In genomic region chr8:111888091-111888650, GRCm38 (mm10) we compare ENCODE assay signal across 16 mouse cellular contexts. TPM values are rescaled to one million over a fixed set of nuclear protein-coding genes. Genes with fewer than 3 reads are reported as not detected.
A peak's percentile ranks its signal among the peaks of the same experiment; 100 is the strongest.
DNase-seq lines count a peak whose midpoint lies in the region; ATAC-seq and TF ChIP-seq lines count a peak whose summit lies in the region.
"Had no signal": no experiment of that assay in that cellular context is flagged by ENCODE, and none has a peak within 500 bp of the region (broad histone marks: within the 10 kb centered on the region; RNA-seq: fewer than 3 reads in every experiment).

No protein-coding gene starts in this region.

- no peaks in the 10 kb centered on the region for H3K36me3 ChIP-seq in embryonic facial prominence, embryonic 13.5 days
- H3K36me3 ChIP-seq in embryonic facial prominence, embryonic 10.5 days (replicated peaks): no peaks in the 10 kb centered on the region
- H3K36me3 ChIP-seq in liver, embryonic 14.5 days (replicated peaks; ENCODE audit: control insufficient read depth, insufficient read depth, low read depth): no peaks in the 10 kb centered on the region
- no peaks in the 10 kb centered on the region for H3K36me3 ChIP-seq in liver, embryonic 12.5 days
- no peaks in the 10 kb centered on the region for H3K36me3 ChIP-seq in intestine, embryonic 15.5 days
- no peaks in the 10 kb centered on the region for H3K36me3 ChIP-seq in forebrain, postnatal 0 days (ENCODE audit: insufficient read depth)
- H3K36me3 ChIP-seq: forebrain, embryonic 15.5 days; G1E had no signal

- H3K9me3 ChIP-seq in embryonic facial prominence, embryonic 13.5 days: no peaks in the 10 kb centered on the region
- no peaks in the 10 kb centered on the region for H3K9me3 ChIP-seq in embryonic facial prominence, embryonic 10.5 days
- no peaks in the 10 kb centered on the region for H3K9me3 ChIP-seq in liver, embryonic 14.5 days (ENCODE audit: control insufficient read depth, low read length)
- no peaks in the 10 kb centered on the region for H3K9me3 ChIP-seq in liver, embryonic 12.5 days (replicated peaks)
- no peaks in the 10 kb centered on the region for H3K9me3 ChIP-seq in intestine, embryonic 15.5 days
- no peaks in the 10 kb centered on the region for H3K9me3 ChIP-seq in forebrain, postnatal 0 days (ENCODE audit: low read length)
- H3K9me3 ChIP-seq: forebrain, embryonic 15.5 days had no signal

- DNase-seq in embryonic facial prominence, embryonic 10.5 days (ENCODE audit: low spot score): no peak
- no peak for DNase-seq in liver, embryonic 14.5 days (ENCODE audit: low read depth in 3 of 3, low spot score in 3 of 3)
- peak; percentile 76 for DNase-seq in ES-CJ7 (ENCODE audit: low read depth, low spot score)
- DNase-seq in forebrain, postnatal 0 days: no peak
- DNase-seq: adrenal gland, adult 2 months; gastrocnemius, postnatal 25 days; lung, postnatal 14 days; thymus, postnatal 36 days had no signal

- peaks cover 25% of the 10 kb centered on the region for H3K4me1 ChIP-seq in embryonic facial prominence, embryonic 13.5 days
- H3K4me1 ChIP-seq in embryonic facial prominence, embryonic 10.5 days: peaks cover 20% of the 10 kb centered on the region
- H3K4me1 ChIP-seq in liver, embryonic 14.5 days (replicated peaks; ENCODE audit: control insufficient read depth in 2 of 2, insufficient read depth in 2 of 2, low read length in 1 of 2): peaks cover 7 to 16% of the 10 kb centered on the region in 2 experiments; a peak in 3 of 4 replicates
- H3K4me1 ChIP-seq in liver, embryonic 12.5 days: peaks cover 21% of the 10 kb centered on the region
- peaks cover 17% of the 10 kb centered on the region for H3K4me1 ChIP-seq in intestine, embryonic 15.5 days (replicated peaks)
- H3K4me1 ChIP-seq in forebrain, postnatal 0 days (ENCODE audit: insufficient read depth): no peaks in the 10 kb centered on the region

- H3K9ac ChIP-seq in embryonic facial prominence, embryonic 13.5 days: no peak overlapping the region
- H3K9ac ChIP-seq in liver, embryonic 14.5 days (replicated peaks): no peak overlapping the region
- H3K9ac ChIP-seq in liver, embryonic 12.5 days: no peak overlapping the region
- no peak overlapping the region for H3K9ac ChIP-seq in intestine, embryonic 15.5 days
- H3K9ac ChIP-seq in forebrain, postnatal 0 days: no peak overlapping the region
- H3K9ac ChIP-seq: forebrain, embryonic 15.5 days had no signal

- no peak for TF ChIP-seq CTCF in liver, embryonic 14.5 days (IDR thresholded peaks at IDR 0.05; ENCODE audit: low read depth)
- no peak for TF ChIP-seq CTCF in forebrain, postnatal 0 days (IDR thresholded peaks at IDR 0.05; ENCODE audit: low read depth)

- H3K4me2 ChIP-seq in embryonic facial prominence, embryonic 13.5 days: peak overlapping the region; percentile 18; the same call in 1 of the 2 replicates
- no peak overlapping the region; the same call in 1 of the 2 replicates for H3K4me2 ChIP-seq in liver, embryonic 14.5 days (ENCODE audit: low read depth)
- no peak overlapping the region for H3K4me2 ChIP-seq in liver, embryonic 12.5 days
- no peak overlapping the region; the same call in 1 of the 2 replicates for H3K4me2 ChIP-seq in intestine, embryonic 15.5 days (replicated peaks)
- H3K4me2 ChIP-seq in forebrain, postnatal 0 days (ENCODE audit: low read depth): no peak overlapping the region
- H3K4me2 ChIP-seq: forebrain, embryonic 15.5 days; heart, embryonic 11.5 days had no signal

- H3K27me3 ChIP-seq in embryonic facial prominence, embryonic 13.5 days: peaks cover 49% of the 10 kb centered on the region
- peaks cover 69% of the 10 kb centered on the region for H3K27me3 ChIP-seq in embryonic facial prominence, embryonic 10.5 days (replicated peaks; ENCODE audit: low read depth, poor library complexity, severe bottlenecking)
- peaks cover 24% of the 10 kb centered on the region for H3K27me3 ChIP-seq in liver, embryonic 14.5 days (ENCODE audit: control insufficient read depth, insufficient read depth, low read length)
- H3K27me3 ChIP-seq in liver, embryonic 12.5 days (replicated peaks): peaks cover 54% of the 10 kb centered on the region
- peaks cover 22% of the 10 kb centered on the region for H3K27me3 ChIP-seq in intestine, embryonic 15.5 days (replicated peaks)
- H3K27me3 ChIP-seq in forebrain, postnatal 0 days (ENCODE audit: insufficient read depth, low read length): peaks cover 13% of the 10 kb centered on the region

- ATAC-seq in embryonic facial prominence, embryonic 13.5 days (ENCODE audit: insufficient number of reproducible peaks, insufficient read depth, low FRiP score, low TSS enrichment, low read depth): no peak
- 0 out of 2 replicates have a peak, but pooled peaks have one; percentile 4 for ATAC-seq in liver, embryonic 14.5 days (ENCODE audit: insufficient read depth)
- no peak for ATAC-seq in liver, embryonic 12.5 days
- ATAC-seq in intestine, embryonic 15.5 days: peak; percentile 38
- no peak for ATAC-seq in forebrain, postnatal 0 days
- no peak for ATAC-seq in erythroblast, adult 5-6 weeks (replicated peaks; ENCODE audit: low FRiP score, poor library complexity, severe bottlenecking)
- ATAC-seq: forebrain, embryonic 15.5 days had no signal

- TF ChIP-seq EP300 in liver, embryonic 14.5 days (IDR thresholded peaks at IDR 0.05; ENCODE audit: low read depth): no peak

- 16% methylated on average over 7 of the region's 7 CpGs for WGBS in embryonic facial prominence, embryonic 13.5 days
- WGBS in embryonic facial prominence, embryonic 10.5 days: 62% methylated on average over 7 of the region's 7 CpGs
- 38% methylated on average over 7 of the region's 7 CpGs for WGBS in liver, embryonic 14.5 days (ENCODE audit: insufficient replicate concordance)
- WGBS in liver, embryonic 12.5 days (ENCODE audit: insufficient replicate concordance): 44% methylated on average over 7 of the region's 7 CpGs
- WGBS in intestine, embryonic 15.5 days: 29% methylated on average over 7 of the region's 7 CpGs
- 33% methylated on average over 7 of the region's 7 CpGs for WGBS in forebrain, postnatal 0 days

- H3K4me3 ChIP-seq in embryonic facial prominence, embryonic 13.5 days: no peak overlapping the region
- no peak overlapping the region for H3K4me3 ChIP-seq in embryonic facial prominence, embryonic 10.5 days
- H3K4me3 ChIP-seq in liver, embryonic 14.5 days (ENCODE audit: insufficient read depth in 1 of 2, low read depth in 2 of 2, low read length in 2 of 2): no peak overlapping the region
- no peak overlapping the region for H3K4me3 ChIP-seq in liver, embryonic 12.5 days
- no peak overlapping the region for H3K4me3 ChIP-seq in intestine, embryonic 15.5 days (replicated peaks)
- H3K4me3 ChIP-seq in forebrain, postnatal 0 days (ENCODE audit: low read depth, low read length): no peak overlapping the region
- H3K4me3 ChIP-seq: forebrain, embryonic 15.5 days had no signal

- H3K27ac ChIP-seq in embryonic facial prominence, embryonic 13.5 days: no peak overlapping the region
- H3K27ac ChIP-seq in embryonic facial prominence, embryonic 10.5 days (replicated peaks): no peak overlapping the region
- H3K27ac ChIP-seq in liver, embryonic 14.5 days: no peak overlapping the region
- no peak overlapping the region for H3K27ac ChIP-seq in liver, embryonic 12.5 days
- no peak overlapping the region for H3K27ac ChIP-seq in intestine, embryonic 15.5 days
- H3K27ac ChIP-seq in forebrain, postnatal 0 days (ENCODE audit: low read depth, low read length): no peak overlapping the region
- H3K27ac ChIP-seq: forebrain, embryonic 15.5 days had no signal

RNA-seq across cellular contexts. Expression of gene Tmem170, which starts 11.6 kb away (rescaled TPM):
- 8.3 and 8.6 TPM in 2 replicates for polyA plus RNA-seq in embryonic facial prominence, embryonic 13.5 days (2015; fragmentation: Nextera tagmentation; extraction: Ambion mirVana)
- polyA plus RNA-seq in embryonic facial prominence, embryonic 10.5 days (2016; fragmentation: Nextera tagmentation; extraction: Ambion mirVana): 10.5 and 11.0 TPM in 2 replicates
- 1.9 and 2.3 TPM in 2 replicates for polyA plus RNA-seq in liver, embryonic 14.5 days (2012; rRNA removed)
- 1.8 and 2.1 TPM in 2 replicates for polyA plus RNA-seq in liver, embryonic 14.5 days (2014; fragmentation: Nextera tagmentation; extraction: Ambion mirVana)
- 5.6 and 6.0 TPM in 2 replicates for polyA plus RNA-seq in liver, embryonic 12.5 days (2016; fragmentation: Nextera tagmentation; extraction: Ambion mirVana)
- polyA plus RNA-seq in intestine, embryonic 15.5 days (2015; fragmentation: Nextera tagmentation; extraction: Ambion mirVana): 15.9 and 16.0 TPM in 2 replicates
- 3.0 and 3.6 TPM in 2 replicates for total RNA-seq in forebrain, postnatal 0 days (2014; rRNA removed)
- polyA plus RNA-seq in forebrain, postnatal 0 days (2015; fragmentation: Nextera tagmentation; extraction: Ambion mirVana): 1.5 and 2.0 TPM in 2 replicates
- 0.84 and 2.7 TPM in 2 replicates for total RNA-seq in erythroblast, adult 5-6 weeks (2015; ENCODE audit: low replicate concordance)
- total RNA-seq in erythroblast, adult 5-6 weeks (2017; ENCODE audit: low replicate concordance): 0.70 and 1.4 TPM in 2 replicates

RNA-seq across cellular contexts. Expression of gene Chst5, which starts 22.1 kb away (rescaled TPM):
- polyA plus RNA-seq in embryonic facial prominence, embryonic 13.5 days (2015; fragmentation: Nextera tagmentation; extraction: Ambion mirVana): 3.4 and 3.6 TPM in 2 replicates
- 2.2 and 2.7 TPM in 2 replicates for polyA plus RNA-seq in embryonic facial prominence, embryonic 10.5 days (2016; fragmentation: Nextera tagmentation; extraction: Ambion mirVana)
- 0.02 and 0.03 TPM in 2 replicates for polyA plus RNA-seq in liver, embryonic 14.5 days (2012; rRNA removed)
- polyA plus RNA-seq in liver, embryonic 14.5 days (2014; fragmentation: Nextera tagmentation; extraction: Ambion mirVana): not detected in 2 replicates
- polyA plus RNA-seq in liver, embryonic 12.5 days (2016; fragmentation: Nextera tagmentation; extraction: Ambion mirVana): 0.05 TPM in 1 of 2 replicates, not detected in the other
- polyA plus RNA-seq in intestine, embryonic 15.5 days (2015; fragmentation: Nextera tagmentation; extraction: Ambion mirVana): 1.2 and 1.7 TPM in 2 replicates
- 1.5 and 3.7 TPM in 2 replicates for total RNA-seq in forebrain, postnatal 0 days (2014; rRNA removed)
- polyA plus RNA-seq in forebrain, postnatal 0 days (2015; fragmentation: Nextera tagmentation; extraction: Ambion mirVana): 1.8 and 2.6 TPM in 2 replicates
- total RNA-seq in erythroblast, adult 5-6 weeks (2015; ENCODE audit: low replicate concordance): not detected in 2 replicates
- total RNA-seq in erythroblast, adult 5-6 weeks (2017; ENCODE audit: low replicate concordance): not detected in 2 replicates
- total RNA-seq: adrenal gland, adult 2 months; hematopoietic stem cell, adult 5-6 weeks had no signal
- polyA plus RNA-seq: adrenal gland, adult 2 months; G1E had no signal

RNA-seq across cellular contexts. Expression of gene Cfdp1, which starts 34.1 kb away (rescaled TPM):
- polyA plus RNA-seq in embryonic facial prominence, embryonic 13.5 days (2015; fragmentation: Nextera tagmentation; extraction: Ambion mirVana): 257 and 260 TPM in 2 replicates
- polyA plus RNA-seq in embryonic facial prominence, embryonic 10.5 days (2016; fragmentation: Nextera tagmentation; extraction: Ambion mirVana): 225 and 237 TPM in 2 replicates
- polyA plus RNA-seq in liver, embryonic 14.5 days (2012; rRNA removed): 13.2 and 46.8 TPM in 2 replicates
- 82.8 and 93.3 TPM in 2 replicates for polyA plus RNA-seq in liver, embryonic 14.5 days (2014; fragmentation: Nextera tagmentation; extraction: Ambion mirVana)
- polyA plus RNA-seq in liver, embryonic 12.5 days (2016; fragmentation: Nextera tagmentation; extraction: Ambion mirVana): 128 and 132 TPM in 2 replicates
- polyA plus RNA-seq in intestine, embryonic 15.5 days (2015; fragmentation: Nextera tagmentation; extraction: Ambion mirVana): 182 and 187 TPM in 2 replicates
- 121 and 128 TPM in 2 replicates for total RNA-seq in forebrain, postnatal 0 days (2014; rRNA removed)
- 195 and 214 TPM in 2 replicates for polyA plus RNA-seq in forebrain, postnatal 0 days (2015; fragmentation: Nextera tagmentation; extraction: Ambion mirVana)
- total RNA-seq in erythroblast, adult 5-6 weeks (2015; ENCODE audit: low replicate concordance): 13.3 and 43.7 TPM in 2 replicates
- total RNA-seq in erythroblast, adult 5-6 weeks (2017; ENCODE audit: low replicate concordance): 32.5 and 33.6 TPM in 2 replicates

RNA-seq across cellular contexts. Expression of gene Tmem231, which starts 45.5 kb away (rescaled TPM):
- 21.1 and 22.1 TPM in 2 replicates for polyA plus RNA-seq in embryonic facial prominence, embryonic 13.5 days (2015; fragmentation: Nextera tagmentation; extraction: Ambion mirVana)
- 20.1 and 20.2 TPM in 2 replicates for polyA plus RNA-seq in embryonic facial prominence, embryonic 10.5 days (2016; fragmentation: Nextera tagmentation; extraction: Ambion mirVana)
- 1.4 and 1.7 TPM in 2 replicates for polyA plus RNA-seq in liver, embryonic 14.5 days (2012; rRNA removed)
- 2.0 and 2.4 TPM in 2 replicates for polyA plus RNA-seq in liver, embryonic 14.5 days (2014; fragmentation: Nextera tagmentation; extraction: Ambion mirVana)
- polyA plus RNA-seq in liver, embryonic 12.5 days (2016; fragmentation: Nextera tagmentation; extraction: Ambion mirVana): 3.0 and 3.6 TPM in 2 replicates
- polyA plus RNA-seq in intestine, embryonic 15.5 days (2015; fragmentation: Nextera tagmentation; extraction: Ambion mirVana): 9.3 and 11.5 TPM in 2 replicates
- 15.9 and 19.9 TPM in 2 replicates for total RNA-seq in forebrain, postnatal 0 days (2014; rRNA removed)
- polyA plus RNA-seq in forebrain, postnatal 0 days (2015; fragmentation: Nextera tagmentation; extraction: Ambion mirVana): 12.3 and 14.7 TPM in 2 replicates
- 2.7 TPM in 1 of 2 replicates, not detected in the other for total RNA-seq in erythroblast, adult 5-6 weeks (2015; ENCODE audit: low replicate concordance)
- total RNA-seq in erythroblast, adult 5-6 weeks (2017; ENCODE audit: low replicate concordance): 4.7 and 5.0 TPM in 2 replicates

RNA-seq across cellular contexts. Expression of gene Gabarapl2, which starts 52.3 kb away (rescaled TPM):
- polyA plus RNA-seq in embryonic facial prominence, embryonic 13.5 days (2015; fragmentation: Nextera tagmentation; extraction: Ambion mirVana): 166 and 167 TPM in 2 replicates
- 186 and 194 TPM in 2 replicates for polyA plus RNA-seq in embryonic facial prominence, embryonic 10.5 days (2016; fragmentation: Nextera tagmentation; extraction: Ambion mirVana)
- polyA plus RNA-seq in liver, embryonic 14.5 days (2012; rRNA removed): 26.5 and 50.5 TPM in 2 replicates
- polyA plus RNA-seq in liver, embryonic 14.5 days (2014; fragmentation: Nextera tagmentation; extraction: Ambion mirVana): 184 and 188 TPM in 2 replicates
- 147 and 157 TPM in 2 replicates for polyA plus RNA-seq in liver, embryonic 12.5 days (2016; fragmentation: Nextera tagmentation; extraction: Ambion mirVana)
- 194 and 215 TPM in 2 replicates for polyA plus RNA-seq in intestine, embryonic 15.5 days (2015; fragmentation: Nextera tagmentation; extraction: Ambion mirVana)
- 155 and 165 TPM in 2 replicates for total RNA-seq in forebrain, postnatal 0 days (2014; rRNA removed)
- 484 and 489 TPM in 2 replicates for polyA plus RNA-seq in forebrain, postnatal 0 days (2015; fragmentation: Nextera tagmentation; extraction: Ambion mirVana)
- 113 and 121 TPM in 2 replicates for total RNA-seq in erythroblast, adult 5-6 weeks (2015; ENCODE audit: low replicate concordance)
- total RNA-seq in erythroblast, adult 5-6 weeks (2017; ENCODE audit: low replicate concordance): 170 and 171 TPM in 2 replicates

Comparison
In these comparisons a context has a peak if more than half of its experiments do, and no peak if none do; other contexts are left out.
1. ATAC-seq: peak in liver, embryonic 14.5 days (single experiment) and intestine, embryonic 15.5 days (single experiment); none in embryonic facial prominence, embryonic 13.5 days (single experiment), liver, embryonic 12.5 days (single experiment), forebrain, postnatal 0 days (single experiment) and erythroblast, adult 5-6 weeks (single experiment).